Mouse (Mus musculus) retina, adult 2 months (tissue): ENCODE results near the gene Aff1.

Experiments used
- DNase-seq: peaks from one replicate; pipeline ENCODE4 v3.0.0-alpha.2; 2012; ENCODE audit warnings: low read depth, low spot score

Gene Aff1

DNA sequence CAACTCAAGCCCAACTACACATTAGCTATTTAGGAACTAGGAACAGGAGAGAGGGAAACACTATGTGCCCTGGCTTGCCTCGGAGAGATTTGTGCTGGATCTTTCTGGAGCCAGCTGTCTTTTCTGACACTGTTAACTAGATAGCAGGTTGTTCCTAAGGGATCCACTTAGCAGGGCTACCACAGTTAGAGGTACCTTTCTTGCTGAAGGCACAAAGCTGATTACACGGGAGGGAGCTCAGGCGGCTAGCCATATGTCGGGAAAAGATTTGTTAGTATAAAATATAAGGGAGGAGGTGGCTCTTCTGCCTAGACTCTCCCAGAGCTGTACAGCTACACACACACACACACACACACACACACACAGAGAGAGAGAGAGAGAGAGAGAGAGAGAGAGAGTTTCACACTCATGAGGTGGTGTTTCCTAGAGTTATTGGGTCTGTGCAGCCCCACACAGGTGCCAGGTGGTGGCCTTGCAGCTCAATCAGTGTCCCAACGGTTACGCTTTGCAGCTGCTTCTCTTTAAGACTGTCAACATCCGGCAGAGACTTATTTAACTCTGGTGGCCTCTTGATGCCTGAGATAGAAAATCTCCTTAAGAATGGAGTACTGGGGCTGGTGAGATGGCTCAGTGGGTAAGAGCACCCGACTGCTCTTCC is 34.2 kb downstream of the Aff1 start:
- DNase-seq: peak; percentile 63

DNA sequence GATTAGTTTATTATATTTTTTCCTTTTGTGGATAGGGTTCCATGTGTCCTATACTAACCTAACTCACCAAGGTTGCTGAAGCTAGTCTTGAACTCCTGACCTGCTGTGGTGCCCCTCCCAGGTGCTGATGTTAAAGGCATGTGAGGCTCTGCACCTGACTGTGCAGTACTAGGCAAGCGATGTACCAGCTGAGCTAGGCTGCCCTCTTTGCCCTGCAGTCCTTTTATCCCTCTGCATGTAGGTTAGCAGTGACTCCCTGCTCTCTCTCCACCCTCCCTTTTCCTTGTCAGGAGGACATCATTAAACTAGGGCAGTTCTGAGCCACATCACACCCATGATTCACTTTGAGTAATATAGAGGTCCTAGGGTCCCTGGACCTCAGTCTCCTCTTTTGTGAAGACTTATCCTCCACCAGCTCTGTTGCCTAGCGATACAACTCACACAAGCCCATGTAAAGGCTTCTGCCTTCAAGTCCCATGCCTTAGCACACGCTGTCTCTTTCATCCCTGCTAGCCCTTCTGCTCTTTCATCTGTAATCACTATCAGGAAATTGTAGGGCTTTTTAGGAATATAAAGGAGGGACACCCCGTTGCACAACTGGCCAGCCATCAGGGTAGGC is 35.7 kb downstream of the Aff1 start:
- DNase-seq: no peak

DNA sequence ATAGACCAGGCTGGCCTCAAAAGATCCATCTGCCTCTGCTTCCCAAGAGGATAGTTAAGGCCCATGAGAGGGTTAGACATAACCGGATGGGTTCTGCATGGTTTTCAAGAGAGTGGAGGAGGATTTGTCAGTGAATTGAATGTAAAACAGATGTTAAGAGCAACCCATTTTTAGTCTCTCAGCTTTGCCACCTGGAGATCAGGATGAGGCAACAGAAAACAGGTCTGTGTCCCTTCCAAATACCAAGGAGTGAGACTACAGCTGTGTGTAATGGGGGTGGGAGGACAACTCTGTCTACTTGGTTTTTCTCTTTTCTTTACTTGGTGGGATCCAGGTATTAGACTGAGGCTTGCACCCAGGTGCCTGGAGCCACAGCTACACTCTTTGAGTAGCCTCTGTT is 37.1 kb downstream of the Aff1 start:
- DNase-seq: no peak

DNA sequence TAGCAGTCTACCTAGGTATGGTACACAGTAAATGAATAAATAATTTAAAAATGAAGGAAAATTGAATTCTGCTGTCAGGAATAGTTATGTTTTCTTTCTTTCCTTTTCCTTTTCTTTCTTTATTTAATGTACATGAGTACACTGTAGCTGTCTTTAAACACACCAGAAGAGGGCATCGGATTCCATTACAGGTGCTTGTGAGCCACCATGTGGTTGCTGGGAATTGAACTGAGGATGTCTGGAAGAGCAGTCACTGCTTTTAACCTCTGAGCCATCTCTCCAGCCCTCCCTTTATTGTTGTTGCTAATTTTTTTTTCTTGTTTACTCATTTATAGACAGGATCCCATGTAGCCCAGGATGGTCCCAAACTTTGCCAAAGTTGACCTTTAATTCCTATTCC is 38.0 kb downstream of the Aff1 start:
- DNase-seq: no peak

DNA sequence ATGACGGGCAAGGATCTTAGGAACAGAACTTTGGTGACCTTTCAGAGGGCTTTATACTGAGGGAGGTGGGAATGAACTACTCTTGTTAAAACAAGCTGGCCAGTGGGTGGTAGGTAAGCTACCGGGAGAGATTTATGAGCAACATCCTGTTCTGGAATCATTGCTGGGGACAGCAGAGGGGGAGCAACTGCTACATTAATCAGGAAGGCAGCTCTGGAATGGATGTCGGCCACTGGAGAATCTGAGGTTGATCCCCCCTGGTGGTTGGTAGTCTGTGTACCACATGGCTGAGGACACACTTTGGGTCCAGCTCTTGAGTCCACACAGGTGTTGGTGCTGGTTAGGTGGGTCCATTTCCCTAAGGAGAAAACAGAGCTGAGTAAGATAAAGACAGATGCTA is 38.6 kb downstream of the Aff1 start:
- DNase-seq: no peak

DNA sequence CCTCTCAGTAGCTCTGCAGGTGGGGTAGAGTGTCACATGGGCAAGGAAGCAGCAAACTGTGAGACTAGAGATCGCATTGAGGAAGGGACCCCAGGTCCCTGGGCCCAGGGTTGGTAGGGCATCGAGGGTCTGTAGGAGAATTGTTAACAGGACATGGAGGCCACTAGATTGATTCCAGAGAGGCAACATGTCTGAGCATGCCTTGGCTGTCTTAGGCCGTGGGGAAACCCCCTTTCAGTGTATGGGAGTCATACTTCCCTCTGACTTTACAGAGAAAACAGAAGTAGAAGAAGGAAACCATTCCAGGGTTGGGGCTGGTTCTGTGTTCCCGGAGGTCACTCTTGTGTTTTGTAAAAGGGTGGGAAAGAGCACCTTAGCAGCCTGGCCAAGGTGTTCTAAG is 40.4 kb downstream of the Aff1 start:
- DNase-seq: no peak

DNA sequence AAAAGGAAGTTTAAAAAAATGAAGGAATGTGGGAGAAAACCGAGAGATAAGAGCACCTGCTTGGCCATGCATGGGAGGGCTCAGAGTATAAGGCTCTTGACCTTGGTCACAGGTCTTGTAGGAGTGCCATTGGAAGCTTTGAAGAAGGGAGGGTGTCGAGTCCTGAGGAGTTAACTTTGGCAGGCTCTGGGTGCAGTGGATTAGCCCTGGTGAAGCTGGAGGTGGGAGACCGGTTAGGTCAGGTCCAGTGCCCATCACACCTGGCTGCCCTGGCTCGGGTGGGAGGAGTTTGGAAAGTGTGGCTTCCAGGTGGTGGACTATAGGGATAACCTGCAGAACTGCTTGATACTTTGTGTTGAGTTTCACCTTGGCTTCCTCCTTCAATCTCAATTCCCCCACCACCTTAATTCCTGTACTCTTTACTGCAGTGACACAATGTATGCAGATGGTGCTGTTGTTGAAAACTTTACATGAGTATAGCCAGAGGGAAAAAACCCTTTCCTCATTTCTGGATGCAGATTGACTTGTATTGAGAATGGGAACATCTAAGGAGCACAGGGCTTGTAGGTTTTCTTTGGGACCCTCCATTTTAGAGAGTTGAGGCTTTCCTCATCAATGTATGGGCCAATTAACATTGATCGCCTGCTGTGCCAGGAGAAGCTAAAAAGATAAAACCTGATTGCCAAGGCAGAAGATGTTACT is 43.4 kb downstream of the Aff1 start:
- no peak for DNase-seq

DNA sequence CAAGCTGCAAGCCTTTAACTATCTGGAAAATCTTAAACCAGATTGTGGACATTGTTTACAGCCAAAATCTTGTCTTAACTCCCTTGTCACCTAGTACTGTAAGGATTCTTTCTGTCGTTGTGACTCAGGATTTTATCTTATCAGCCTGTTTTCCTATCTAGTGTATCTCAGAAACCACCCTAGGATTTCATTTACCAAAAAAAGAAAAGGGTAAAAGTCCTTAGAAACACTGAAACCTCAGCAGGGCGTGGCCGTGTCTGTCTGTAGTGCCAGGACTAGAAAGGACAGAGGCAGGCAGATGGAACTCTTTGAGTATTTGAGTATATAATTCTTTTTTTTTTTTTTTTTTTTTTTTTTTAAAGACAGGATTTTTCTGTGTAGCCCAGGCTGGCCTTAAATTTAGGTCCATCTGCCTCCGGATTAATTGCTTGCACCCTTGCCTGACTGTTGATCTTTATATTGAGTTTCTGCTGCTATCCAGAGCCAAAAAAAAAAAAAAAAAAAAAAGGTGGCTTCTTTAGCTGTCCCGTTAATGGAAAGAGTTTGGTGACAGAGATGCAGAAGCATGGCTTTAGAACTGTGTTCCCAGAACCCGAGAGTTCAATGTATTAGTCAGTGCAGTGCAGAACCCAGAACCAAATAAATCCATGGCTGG is 44.5 kb downstream of the Aff1 start:
- no peak for DNase-seq

DNA sequence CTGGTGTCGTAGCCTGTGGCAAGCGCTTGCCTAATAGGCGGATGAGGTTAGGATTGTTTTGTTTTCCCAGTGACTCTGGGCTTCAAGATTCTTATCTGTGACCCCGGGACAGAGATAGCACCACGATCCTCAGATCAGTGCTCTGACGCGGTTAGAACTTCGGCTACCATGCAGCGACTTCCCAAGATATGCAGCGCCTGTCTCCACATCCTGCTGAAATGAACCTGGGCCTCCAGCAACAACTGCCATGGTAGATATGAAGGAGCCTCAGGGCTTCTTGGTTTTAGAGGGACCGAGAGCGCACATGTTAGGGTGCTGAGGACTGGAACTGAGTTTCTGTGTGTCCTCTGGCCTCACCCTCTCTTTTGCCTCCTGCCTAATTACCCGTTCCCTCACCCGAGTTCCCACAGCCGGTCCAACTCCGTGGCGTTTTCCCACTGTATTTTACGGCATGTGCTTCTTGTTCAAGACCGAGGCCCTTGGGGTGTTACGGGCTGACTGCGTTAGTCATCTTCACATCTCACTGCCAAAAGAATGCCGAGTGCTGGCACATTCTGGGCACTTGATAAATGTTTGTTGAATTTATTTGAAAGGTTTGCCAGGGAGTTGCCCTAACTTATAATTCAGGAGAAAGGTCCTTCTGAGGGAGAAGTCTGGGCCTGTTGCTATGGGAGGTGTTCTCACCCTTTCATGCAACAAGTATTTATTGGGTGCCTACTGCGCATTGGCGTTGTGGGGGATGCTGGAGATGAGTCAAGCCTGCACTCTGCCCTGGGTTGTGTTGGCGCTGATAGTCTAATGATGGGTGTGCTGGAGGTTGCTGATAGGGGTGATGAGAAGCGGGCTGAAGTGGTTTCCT is 45.3 kb downstream of the Aff1 start:
- no peak for DNase-seq

DNA sequence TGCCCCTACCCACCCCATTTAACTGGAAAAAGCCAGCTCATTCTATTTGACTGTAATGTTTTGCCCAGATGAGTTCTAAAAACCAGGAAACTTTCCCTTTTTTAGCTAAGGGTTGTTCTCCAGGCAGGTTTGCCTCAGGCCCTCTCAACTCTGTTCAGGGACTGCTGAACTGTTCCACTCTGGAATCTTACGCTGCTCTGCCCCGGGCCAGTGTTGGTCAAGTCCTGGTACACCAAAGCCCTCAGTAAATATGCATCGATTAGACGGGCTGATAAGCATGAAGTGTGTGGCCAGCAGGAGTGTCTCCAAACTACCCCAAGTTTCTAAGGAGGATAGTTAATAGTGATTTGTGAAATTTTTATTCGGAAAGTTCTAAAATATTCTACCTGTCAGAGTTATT is 46.3 kb downstream of the Aff1 start:
- no peak for DNase-seq

DNA sequence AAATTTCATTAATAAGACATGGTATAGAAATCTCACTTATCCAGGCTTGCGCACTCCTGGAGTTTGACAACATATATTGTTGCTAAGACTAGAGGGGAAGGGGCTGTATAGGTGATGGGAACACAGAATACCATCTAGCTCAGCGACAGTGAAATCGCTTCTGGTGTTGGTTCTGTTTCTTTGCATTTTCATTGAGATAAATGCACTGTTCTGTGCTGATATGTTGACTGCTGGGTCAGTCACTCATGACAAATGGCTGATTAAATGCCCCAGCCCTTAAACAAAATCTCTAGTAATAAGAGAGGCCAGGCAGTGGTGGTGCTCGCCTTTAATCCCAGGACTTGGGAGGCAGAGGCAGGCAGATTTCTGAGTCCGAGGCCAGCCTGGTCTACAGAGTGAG is 47.0 kb downstream of the Aff1 start:
- DNase-seq: no peak

DNA sequence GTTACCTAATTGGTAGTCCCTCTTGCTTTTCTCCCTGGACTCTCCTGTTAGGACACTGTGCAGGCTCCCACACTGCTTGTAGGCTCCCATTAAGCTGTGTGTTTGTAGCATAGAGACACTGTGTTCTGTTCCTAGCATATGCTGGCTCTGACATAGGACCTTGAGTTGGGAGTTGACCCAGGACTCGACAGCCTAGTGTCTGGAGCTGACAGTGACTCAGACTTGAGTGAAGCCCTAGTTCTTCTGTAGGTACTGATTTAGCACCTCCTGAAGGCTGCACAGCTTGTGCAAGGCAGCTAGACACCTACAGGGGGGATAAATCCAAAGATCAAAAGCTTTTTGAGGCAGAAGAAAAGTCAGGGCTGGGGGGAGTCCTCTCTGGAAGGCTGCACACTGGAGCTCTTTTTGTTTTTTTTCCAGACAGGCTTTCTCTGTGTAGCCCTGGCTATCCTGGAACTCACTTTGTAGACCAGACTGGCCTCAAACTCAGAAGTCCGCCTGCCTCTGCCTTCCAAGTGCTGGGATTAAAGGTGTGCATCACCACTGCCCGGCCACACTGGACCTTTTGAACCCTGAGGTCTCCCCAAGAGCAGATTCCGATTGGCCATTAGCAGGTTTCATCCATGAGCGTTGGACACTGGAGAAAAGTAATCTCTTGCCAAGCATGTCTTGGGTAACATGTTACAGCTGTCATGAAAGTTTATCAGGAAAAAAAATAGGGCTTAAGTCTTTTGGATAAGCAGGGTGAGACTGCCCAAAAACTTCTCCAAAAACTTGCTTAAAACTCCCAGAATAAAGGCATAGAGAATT is 48.1 kb downstream of the Aff1 start:
- no peak for DNase-seq

DNA sequence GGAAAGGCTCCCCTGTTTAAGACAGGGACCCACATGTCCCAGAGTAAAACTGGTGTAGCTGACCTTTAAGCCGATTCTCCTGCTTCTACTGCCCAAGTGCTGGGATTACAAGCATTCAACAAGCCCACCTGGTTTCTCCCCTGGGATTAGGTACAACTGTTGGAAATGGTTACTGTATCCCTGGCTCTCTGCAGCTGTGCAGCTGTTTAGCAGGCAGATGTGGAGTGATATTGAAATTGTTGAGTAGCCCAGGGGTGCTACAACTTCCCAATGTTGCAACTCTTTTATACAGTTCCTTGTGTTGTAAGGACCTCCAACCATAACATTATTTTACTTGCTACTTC is 48.7 kb downstream of the Aff1 start:
- no peak for DNase-seq

DNA sequence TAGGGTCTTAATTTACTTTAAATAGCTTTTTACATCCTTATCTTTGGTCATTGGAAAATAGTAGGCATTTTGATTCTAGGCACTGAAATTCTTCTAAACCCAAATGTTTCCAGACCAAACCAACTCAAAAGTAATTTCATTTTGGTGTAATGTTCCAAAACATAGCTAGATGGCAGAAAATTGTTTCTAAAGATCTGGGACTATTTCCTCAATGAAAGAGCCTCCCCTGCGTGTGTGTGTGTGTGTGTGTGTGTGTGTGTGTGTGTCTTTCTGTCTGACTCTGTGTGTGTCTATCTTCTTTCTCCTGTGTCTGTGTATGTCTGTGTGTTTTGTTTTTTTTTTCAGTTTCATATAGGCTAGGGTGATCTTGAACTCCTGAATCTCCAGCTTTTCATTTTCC is 49.3 kb downstream of the Aff1 start:
- DNase-seq: no peak

DNA sequence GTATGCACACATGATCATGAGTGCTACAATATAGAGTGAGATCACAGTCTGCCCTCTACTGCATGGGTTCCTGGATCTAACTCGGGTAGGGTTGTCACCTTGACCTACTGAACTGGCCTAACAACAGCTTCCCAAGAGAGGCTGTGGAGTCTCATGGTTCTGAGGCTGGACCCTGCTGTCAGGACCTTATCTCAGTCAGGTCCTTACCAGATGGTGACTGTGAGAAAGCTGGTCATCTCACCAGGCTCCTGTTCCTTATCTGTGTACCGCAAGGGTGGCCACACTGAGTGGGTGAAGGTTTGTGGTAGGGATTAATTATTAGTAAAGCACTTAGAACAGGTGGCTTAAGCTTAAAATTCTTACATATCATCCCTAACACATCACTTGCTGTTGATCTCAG is 49.8 kb downstream of the Aff1 start:
- no peak for DNase-seq

DNA sequence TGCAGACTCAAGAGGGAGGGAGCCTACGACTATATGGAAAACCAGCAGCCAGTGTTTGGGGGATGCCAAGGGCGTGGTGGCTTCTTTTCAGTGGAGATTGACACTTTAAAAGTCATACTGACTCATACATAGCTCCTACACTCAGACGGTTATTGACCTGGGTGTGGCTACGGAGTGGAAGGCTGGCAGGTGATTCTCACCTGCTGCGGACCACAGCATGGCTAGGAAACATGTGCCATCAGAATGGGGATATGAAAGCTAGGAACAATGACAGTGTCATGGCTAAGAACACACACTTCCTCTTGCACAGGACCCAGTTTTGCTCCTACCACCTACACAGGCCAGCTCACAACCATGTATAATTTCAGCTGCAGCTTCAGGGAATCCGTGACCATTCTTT is 52.4 kb downstream of the Aff1 start:
- DNase-seq: no peak

DNA sequence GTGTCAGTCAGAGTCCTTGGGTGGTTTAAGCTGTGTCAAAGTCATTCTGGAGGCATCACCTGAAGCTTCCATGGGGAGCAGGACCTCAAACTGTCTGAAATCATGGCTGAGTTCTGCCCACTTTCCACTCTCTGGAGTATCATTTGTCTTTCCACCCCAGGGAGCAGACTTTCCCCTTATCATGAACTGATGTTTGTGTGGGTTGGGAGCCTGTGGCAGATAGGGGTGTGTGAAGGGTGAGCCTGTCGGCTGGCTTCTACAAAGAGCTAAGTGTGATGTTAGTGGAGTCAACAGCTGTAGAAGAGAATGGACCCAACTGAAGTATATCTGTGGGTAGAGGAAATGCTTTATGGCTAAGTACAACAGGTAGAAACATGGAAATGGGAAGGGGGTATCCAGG is 53.5 kb downstream of the Aff1 start:
- DNase-seq: no peak

DNA sequence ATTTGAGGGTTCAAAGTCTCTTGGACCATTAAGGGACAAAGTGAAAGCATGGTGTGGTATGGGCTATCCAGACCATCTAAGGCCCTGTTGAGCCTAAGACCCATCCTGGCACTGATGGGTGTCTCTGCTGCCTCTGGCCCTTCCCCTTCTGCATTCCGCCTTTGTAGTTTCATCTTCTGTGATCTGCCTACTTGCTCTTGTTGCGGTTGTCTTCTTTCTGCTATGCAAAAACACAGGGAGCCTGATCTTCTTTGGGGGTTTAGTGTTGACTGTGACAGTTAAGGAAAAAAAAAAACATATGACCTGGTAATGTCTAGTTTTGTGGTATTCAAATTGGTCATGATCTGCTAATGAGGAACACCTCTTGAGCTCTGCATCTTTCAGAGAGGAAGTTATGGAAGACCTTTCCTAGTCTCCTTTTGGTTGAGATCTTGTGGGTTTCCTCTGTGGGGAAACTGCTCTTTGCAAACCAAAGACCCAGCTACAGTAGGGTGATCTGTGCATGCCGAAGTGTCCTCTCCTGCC is 54.4 kb downstream of the Aff1 start:
- DNase-seq: no peak

DNA sequence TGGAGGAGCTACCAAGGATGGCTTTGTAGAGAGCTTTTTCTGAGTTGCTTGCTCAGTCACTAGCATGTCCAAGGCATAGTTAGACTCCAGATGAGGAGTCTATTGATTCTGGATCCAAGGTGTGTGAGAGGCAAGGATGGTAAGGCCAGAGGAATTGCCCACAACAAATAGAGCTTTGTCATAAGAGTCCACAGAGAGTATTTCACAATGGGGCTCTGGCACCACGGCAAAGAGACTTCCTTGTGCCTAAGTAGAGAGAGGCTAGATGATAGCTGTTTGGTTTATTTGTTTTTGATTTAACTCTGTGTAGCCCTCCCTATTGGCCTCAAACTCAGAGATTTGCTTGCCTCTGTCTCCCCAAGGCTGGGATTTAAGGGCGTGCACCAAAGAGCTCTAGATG is 54.9 kb downstream of the Aff1 start:
- no peak for DNase-seq

DNA sequence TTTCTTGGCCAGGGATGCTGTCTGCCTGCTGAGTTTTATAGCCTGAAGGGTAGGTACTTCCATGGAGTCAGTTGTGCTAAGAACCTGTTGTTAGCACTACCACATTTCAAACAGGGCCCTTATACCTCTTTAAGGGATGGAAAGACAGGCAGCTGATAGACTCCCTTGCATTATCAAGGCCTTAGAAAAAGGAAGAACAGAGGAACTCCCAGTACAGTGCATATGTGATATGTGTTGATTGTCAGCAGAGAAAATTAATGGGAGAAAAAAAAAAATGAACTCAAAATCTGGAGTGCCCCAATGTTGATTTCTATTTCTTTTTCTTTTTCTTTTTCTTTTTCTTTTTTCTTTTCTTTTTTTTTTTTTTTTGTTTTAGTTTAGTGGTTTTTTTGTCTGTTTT is 56.2 kb downstream of the Aff1 start:
- DNase-seq: no peak
